Mouse (Mus musculus): ENCODE data around the gene Aars2.

- TF ChIP-seq CTCF (IDR thresholded peaks at IDR 0.05; ENCODE audit: low read depth), result no peak
- no peak for TF ChIP-seq EP300 (IDR thresholded peaks at IDR 0.05; ENCODE audit: low read depth)
Observed at GRCm38 (mm10) chr17:45565103-45565502, 58.5 kb downstream of the Aars2 start.
